Mouse (Mus musculus) liver, embryonic 14 days (tissue): Measurements from ENCODE around the gene Sucnr1. TPM values are rescaled to one million over a fixed set of nuclear protein-coding genes. Genes with fewer than 3 reads are reported as not detected.

ENCODE experiments used
- polyA plus RNA-seq: library from polyadenylated mRNA; depleted of rRNA; stranded (reverse); fragments of >200 nt; gene quantifications from 2 replicates; pipeline ENCODE4 v1.2.3, GENCODE M21; 2012; rRNA removed

The Sucnr1 gene
- 0.06 and 0.07 TPM in 2 replicates for polyA plus RNA-seq

DNA sequence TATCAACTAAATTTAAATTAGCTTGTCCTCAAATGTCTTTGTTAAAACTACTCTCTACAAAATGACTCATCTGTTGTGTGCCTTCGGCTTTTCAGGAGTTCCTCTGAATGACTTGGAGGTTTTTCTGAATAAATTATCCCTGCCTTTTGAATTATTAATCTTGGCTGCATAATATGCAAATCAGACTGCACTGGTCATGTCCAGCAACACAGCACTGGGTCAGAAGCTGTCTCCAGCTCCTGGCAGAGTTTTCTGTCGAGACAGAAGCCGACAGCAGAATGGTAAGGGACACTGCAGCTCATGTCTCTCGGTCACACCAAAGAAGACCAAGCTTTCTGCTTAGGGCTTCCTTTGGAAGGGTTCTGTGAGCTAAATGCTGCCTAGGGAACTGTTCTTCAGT is at the start of gene Sucnr1:
TSS of gene Sucnr1 (plus strand) at position 222 of the 400 bp plus-strand sequence.

Other genes with a start within 250 kb of the Sucnr1 start
- not detected in 2 replicates for gene Gm8298, start 220.8 kb upstream of the Sucnr1 start, polyA plus RNA-seq
- gene C130079G13Rik, start 156.7 kb upstream of the Sucnr1 start, polyA plus RNA-seq = not detected in 2 replicates
- gene Aadacl2, start 75.1 kb upstream of the Sucnr1 start, polyA plus RNA-seq = not detected in 2 replicates
- 102 and 120 TPM in 2 replicates for gene Aadac, start 56.2 kb upstream of the Sucnr1 start, polyA plus RNA-seq